Mouse (Mus musculus) small intestine, adult 2 months (tissue): ENCODE results near the gene Nr5a2. TPM values are rescaled to one million over a fixed set of nuclear protein-coding genes. Genes with fewer than 3 reads are reported as not detected.

ENCODE experiments used
- H3K27ac ChIP-seq: fragments of 200-500 bp; 2 replicates; pipeline ENCODE4 v1.5.1; 2012; ENCODE audit warnings: low read depth, low read length, control low read depth, inconsistent platforms; ENCODE audit not compliant: insufficient read depth
- H3K27me3 ChIP-seq: fragments of 200-500 bp; 2 replicates; pipeline ENCODE4 v1.6.1; 2012; ENCODE audit warnings: mild to moderate bottlenecking, moderate library complexity, low read length, inconsistent platforms; ENCODE audit not compliant: control insufficient read depth, insufficient read depth
- H3K36me3 ChIP-seq: fragments of 200-500 bp; 2 replicates; pipeline ENCODE4 v1.6.1; 2012; ENCODE audit warnings: mild to moderate bottlenecking, low read length, control low read depth, inconsistent platforms; ENCODE audit not compliant: control insufficient read depth, insufficient read depth
- H3K4me1 ChIP-seq: fragments of 200-500 bp; 2 replicates; pipeline ENCODE4 v1.6.1; 2012; ENCODE audit warnings: low read length, inconsistent platforms, mixed read lengths; ENCODE audit not compliant: control insufficient read depth, insufficient read depth, insufficient read length
- H3K4me3 ChIP-seq: fragments of 200-500 bp; 2 replicates; pipeline ENCODE4 v1.5.1; 2012; ENCODE audit warnings: low read depth, mild to moderate bottlenecking, control low read depth, inconsistent platforms, low read length, moderate library complexity
- CTCF ChIP-seq: fragments of 200-500 bp; IDR thresholded peaks from 2 replicates; pipeline ENCODE4 v1.5.1; 2012; ENCODE audit warnings: low read depth, mild to moderate bottlenecking, control low read depth, inconsistent platforms, low read length, moderate library complexity, mixed read lengths; ENCODE audit not compliant: insufficient replicate concordance, insufficient read length; ENCODE audit errors: extremely low read depth
- POLR2A ChIP-seq: fragments of 200-500 bp; IDR thresholded peaks from 2 replicates; pipeline ENCODE4 v1.6.1; 2012; ENCODE audit warnings: low read depth, mild to moderate bottlenecking, control low read depth, inconsistent platforms, low read length, moderate library complexity
- WGBS: fragments of 180-500 bp; shearing (Covaris S2); methylation state at CpG from one replicate; pipeline ENCODE4 v1.1.7; 2018; 5-methylcytosine and 5-hydroxymethylcytosine counted together
- polyA plus RNA-seq: library from polyadenylated mRNA; depleted of rRNA; stranded (reverse); fragments of >200 nt; gene quantifications from 2 replicates; pipeline ENCODE4 v1.2.3, GENCODE M21; 2012

Nr5a2 gene
- polyA plus RNA-seq, 1 experiment = 9.4 TPM

- no peaks in the 10 kb centered on the region for H3K27me3 ChIP-seq
- no peaks in the 10 kb centered on the region for H3K4me1 ChIP-seq
- no peak overlapping the region for H3K4me3 ChIP-seq
- 89% methylated on average over 5 of the region's 5 CpGs for WGBS
- no peak overlapping the region for H3K27ac ChIP-seq
- TF ChIP-seq CTCF (no peak), POLR2A (no peak)
- peaks cover 11% of the 10 kb centered on the region for H3K36me3 ChIP-seq
Observed at GRCm38 (mm10) chr1:136868285-136868684, 92.0 kb downstream of the Nr5a2 start.

- Histone ChIP-seq H3K27me3 (no peaks in the 10 kb centered on the region), H3K36me3 (peaks cover 10% of the 10 kb centered on the region), H3K4me3 (no peak overlapping the region), H3K27ac (no peak overlapping the region), H3K4me1 (no peaks in the 10 kb centered on the region)
- TF ChIP-seq POLR2A = no peak
- peak; percentile 56; the same call in 1 of the 2 replicates for TF ChIP-seq CTCF
- WGBS = 79% methylated on average over 9 of the region's 9 CpGs
Observed at GRCm38 (mm10) chr1:136866481-136867092, 93.7 kb downstream of the Nr5a2 start.

GRCm38 (mm10) chr1:136863209-136863608 is 97.0 kb downstream of the Nr5a2 start:
- Histone ChIP-seq H3K27me3 (no peaks in the 10 kb centered on the region), H3K4me1 (no peaks in the 10 kb centered on the region), H3K27ac (no peak overlapping the region), H3K36me3 (peaks cover 8% of the 10 kb centered on the region), H3K4me3 (no peak overlapping the region)
- TF ChIP-seq POLR2A (no peak), CTCF (no peak)
- 86% methylated on average over 6 of the region's 6 CpGs for WGBS

DNA sequence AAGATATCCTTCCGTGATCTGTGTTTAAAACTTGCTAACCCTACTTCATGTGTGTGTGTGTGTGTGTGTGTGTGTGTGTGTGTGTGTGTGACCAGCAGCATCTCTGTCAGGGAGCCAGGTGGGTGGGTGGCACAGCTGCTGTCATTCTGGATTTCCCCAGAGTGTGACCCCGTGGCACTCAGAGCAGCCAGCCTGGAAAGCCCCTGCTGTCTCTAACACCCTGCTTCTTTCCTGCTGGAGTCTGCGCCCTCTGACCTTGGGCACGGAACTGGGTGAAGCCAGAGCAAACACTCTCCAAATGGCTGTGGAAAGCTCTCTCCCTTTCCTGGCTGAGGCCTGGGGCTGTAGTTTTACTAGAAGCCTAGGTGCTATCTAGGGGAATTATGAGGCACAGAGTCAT is 100.8 kb downstream of the Nr5a2 start:
- Histone ChIP-seq H3K36me3 (peaks cover 6% of the 10 kb centered on the region), H3K27ac (no peak overlapping the region), H3K27me3 (no peaks in the 10 kb centered on the region), H3K4me1 (no peaks in the 10 kb centered on the region), H3K4me3 (no peak overlapping the region)
- WGBS = 47% methylated on average over 4 of the region's 4 CpGs
- TF ChIP-seq CTCF (no peak), POLR2A (no peak)

DNA sequence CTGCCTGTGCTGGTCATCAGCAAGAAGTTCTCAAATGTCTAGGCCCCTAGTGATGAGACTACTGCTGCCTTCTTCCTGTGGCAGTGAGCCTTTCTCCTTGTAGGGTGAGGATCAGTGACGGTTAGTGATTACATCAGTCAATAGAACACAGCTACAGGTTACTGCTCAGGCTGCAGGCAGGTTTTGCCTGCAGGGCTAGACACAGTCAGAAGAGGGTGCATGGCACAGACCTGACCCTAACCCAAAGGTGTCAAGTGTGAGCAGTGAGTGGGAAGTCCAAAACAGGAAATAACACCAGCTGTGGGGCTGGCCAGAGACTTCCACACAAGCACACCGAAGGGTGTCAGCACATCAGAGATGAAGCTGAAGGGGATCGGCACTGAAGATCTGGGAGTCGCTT is 101.5 kb downstream of the Nr5a2 start:
- H3K27me3 ChIP-seq = no peaks in the 10 kb centered on the region
- H3K4me1 ChIP-seq = no peaks in the 10 kb centered on the region
- TF ChIP-seq CTCF (no peak), POLR2A (no peak)
- no peak overlapping the region for H3K4me3 ChIP-seq
- peaks cover 4% of the 10 kb centered on the region; the same call in 1 of the 2 replicates for H3K36me3 ChIP-seq
- WGBS = 83% methylated on average over 4 of the region's 4 CpGs
- H3K27ac ChIP-seq = no peak overlapping the region

DNA sequence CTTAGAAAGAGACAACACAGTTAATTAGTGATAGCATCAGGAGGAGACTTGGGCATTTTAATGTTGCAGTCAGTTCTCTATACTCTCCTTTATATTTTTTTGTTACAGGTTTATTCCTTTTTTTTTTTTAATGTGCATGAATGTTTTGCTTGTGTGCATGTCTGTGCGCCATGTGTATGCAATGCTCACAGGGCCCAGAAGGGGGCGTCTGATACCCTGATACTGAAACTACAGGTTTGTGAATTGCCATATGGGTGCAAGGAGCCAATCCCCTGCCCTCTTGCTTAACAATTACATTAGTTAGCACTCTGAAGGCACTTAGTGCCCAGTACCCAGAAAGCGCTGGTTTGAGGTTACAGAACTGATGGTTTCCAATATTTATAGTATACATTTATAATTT is 104.1 kb downstream of the Nr5a2 start:
- H3K4me3 ChIP-seq = no peak overlapping the region
- H3K27me3 ChIP-seq = no peaks in the 10 kb centered on the region
- no peak for TF ChIP-seq POLR2A
- TF ChIP-seq CTCF = peak; percentile 44; the same call in 1 of the 2 replicates
- WGBS = 84% methylated on average over 3 of the region's 3 CpGs
- H3K27ac ChIP-seq = no peak overlapping the region
- no peaks in the 10 kb centered on the region for H3K4me1 ChIP-seq
- H3K36me3 ChIP-seq = peaks cover 5% of the 10 kb centered on the region; the same call in 1 of the 2 replicates

GRCm38 (mm10) chr1:136848791-136849190 is 111.5 kb downstream of the Nr5a2 start:
- Histone ChIP-seq H3K4me3 (no peak overlapping the region), H3K27ac (no peak overlapping the region), H3K4me1 (no peaks in the 10 kb centered on the region), H3K27me3 (no peaks in the 10 kb centered on the region), H3K36me3 (peaks cover 16% of the 10 kb centered on the region; the same call in 1 of the 2 replicates)
- TF ChIP-seq POLR2A = no peak
- TF ChIP-seq CTCF = no peak
- WGBS = 89% methylated on average over 6 of the region's 6 CpGs
